Mouse (Mus musculus) C2C12 (cell line): ENCODE results near the gene Higd1c.

ENCODE experiments used
- CEBPB ChIP-seq: IDR thresholded peaks from one replicate; pipeline ENCODE4 v1.6.1; 2011; ENCODE audit warnings: low read depth, mild to moderate bottlenecking, control low read depth, moderate library complexity
- CTCF ChIP-seq: IDR thresholded peaks from one replicate; pipeline ENCODE4 v1.5.1; 2011; ENCODE audit not compliant: control insufficient read depth, insufficient read depth, insufficient read length
- MAX ChIP-seq: IDR thresholded peaks from one replicate; pipeline ENCODE4 v1.6.1; 2011; ENCODE audit warnings: mild to moderate bottlenecking, control low read depth
- MYOD1 ChIP-seq: IDR thresholded peaks from one replicate; pipeline ENCODE4 v1.6.1; 2011; ENCODE audit warnings: low read depth; ENCODE audit not compliant: control insufficient read depth, insufficient read length
- MYOG ChIP-seq: IDR thresholded peaks from one replicate; pipeline ENCODE4 v1.6.1; 2011; ENCODE audit not compliant: control insufficient read depth, insufficient read length; ENCODE audit errors: extremely low read depth
- USF1 ChIP-seq: IDR thresholded peaks from one replicate; pipeline ENCODE4 v1.6.1; 2011; ENCODE audit warnings: low read depth, mild to moderate bottlenecking, control low read depth, moderate library complexity

DNA sequence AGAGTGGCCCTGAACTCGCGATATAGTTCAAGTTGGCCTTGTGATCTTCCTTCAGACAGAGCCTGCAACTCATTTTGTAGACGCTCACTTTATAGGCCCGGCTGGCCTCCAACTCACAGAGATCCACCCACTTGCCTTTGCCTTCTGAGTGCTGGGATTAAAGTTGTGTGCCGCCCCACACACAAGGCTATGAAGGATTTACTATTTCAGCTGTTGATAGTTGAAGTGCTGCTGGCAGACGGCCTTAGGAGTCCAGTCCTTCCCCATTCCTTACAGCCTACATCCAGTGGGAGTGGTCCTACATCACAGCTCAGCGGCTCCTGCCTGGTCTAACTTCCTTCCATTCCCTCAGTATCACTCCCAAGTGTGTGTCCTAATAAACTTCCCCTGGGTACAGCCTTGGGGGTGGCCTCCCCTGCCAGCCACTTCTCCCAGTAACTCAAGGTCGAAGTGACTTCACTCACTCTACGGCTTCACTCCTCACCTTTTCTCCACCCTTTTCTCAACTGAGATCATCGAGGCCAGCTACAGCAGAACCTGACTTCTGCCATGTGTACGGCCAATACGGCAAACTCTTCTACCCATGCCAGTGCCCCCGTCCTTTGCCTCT is 64.1 kb downstream of the Higd1c start:
- TF ChIP-seq CTCF (no peak), MYOG (no peak), CEBPB (no peak), MAX (no peak), USF1 (no peak), MYOD1 (no peak)
